Mouse (Mus musculus): ENCODE measurements around the gene Adcy1. TPM values are rescaled to one million over a fixed set of nuclear protein-coding genes. Genes with fewer than 3 reads are reported as not detected.

Gene Adcy1
- polyA plus RNA-seq, 1 experiment from 2014 or later = 5.5 TPM

Other genes with a start within 250 kb of the Adcy1 start
- gene Gm11983, start 225.8 kb upstream of the Adcy1 start, polyA plus RNA-seq (2015; fragmentation: Nextera tagmentation; extraction: Ambion mirVana) = not detected in 2 replicates
- not detected in 2 replicates for gene Gm11985, start 125.1 kb downstream of the Adcy1 start, polyA plus RNA-seq (2015; fragmentation: Nextera tagmentation; extraction: Ambion mirVana)
- gene Igfbp1, start 134.3 kb downstream of the Adcy1 start, polyA plus RNA-seq (2015; fragmentation: Nextera tagmentation; extraction: Ambion mirVana) = 0.32 and 0.38 TPM in 2 replicates
- 20.6 and 27.6 TPM in 2 replicates for gene Igfbp3, start 150.4 kb downstream of the Adcy1 start, polyA plus RNA-seq (2015; fragmentation: Nextera tagmentation; extraction: Ambion mirVana)

Data from neural tube, embryonic 13.5 days (tissue).